Mouse (Mus musculus): Measurements from ENCODE around the gene Iqcf1.
"Not testable (repeated sequence)": the region's sequence is repeated elsewhere in the genome, so short reads cannot be mapped to it uniquely, and the experiment has no call there.

Gene Iqcf1

DNA sequence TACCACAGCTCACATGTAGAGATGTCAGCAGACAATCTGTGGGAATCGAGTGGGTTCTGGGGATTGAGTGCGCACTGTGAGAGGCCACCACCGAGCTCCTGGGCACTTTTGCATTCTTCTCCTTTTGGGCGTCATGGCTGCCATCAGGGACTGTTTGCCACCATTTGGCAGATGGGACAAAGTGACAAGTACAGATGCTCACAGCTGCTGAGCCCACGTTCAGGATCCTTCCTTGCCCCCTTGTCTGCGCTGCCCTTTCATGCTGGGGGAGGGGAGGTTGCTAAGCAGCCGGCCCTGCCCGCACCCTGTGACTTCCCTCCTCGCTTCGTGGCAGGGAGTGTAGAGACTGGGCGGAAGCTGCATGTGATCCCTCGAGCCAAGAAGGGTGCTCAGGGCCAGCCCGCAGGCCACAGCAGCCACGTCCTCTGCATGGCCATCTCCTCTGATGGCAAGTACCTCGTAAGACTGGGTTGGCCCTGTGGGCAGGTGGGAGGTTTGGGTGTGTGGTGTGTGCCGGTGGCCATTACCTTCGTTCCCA lies 17.1 kb upstream of the Iqcf1 start:
- no peak for DNase-seq (ENCODE audit: extremely low spot score, low spot score)

DNA sequence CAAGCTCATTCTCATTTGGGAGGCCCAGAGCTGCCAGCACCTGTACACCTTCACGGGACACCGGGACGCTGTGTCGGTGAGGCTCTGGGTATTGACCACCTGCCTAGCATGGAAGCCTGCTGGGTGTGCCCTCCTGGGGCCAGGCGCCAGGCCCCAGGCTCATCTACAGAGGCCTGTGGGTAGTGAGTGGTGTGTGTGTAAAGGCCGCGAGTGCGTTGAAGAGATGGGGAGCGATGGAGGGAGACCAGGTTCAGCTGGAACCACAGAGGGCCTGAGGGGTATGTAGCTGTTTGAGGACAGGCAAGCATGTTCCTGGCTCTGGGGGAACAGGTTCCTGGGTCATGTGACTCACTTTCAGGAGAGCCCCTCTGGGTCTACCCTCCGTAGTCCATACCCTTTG lies 16.6 kb upstream of the Iqcf1 start:
- DNase-seq (ENCODE audit: extremely low spot score, low spot score) = no peak

DNA sequence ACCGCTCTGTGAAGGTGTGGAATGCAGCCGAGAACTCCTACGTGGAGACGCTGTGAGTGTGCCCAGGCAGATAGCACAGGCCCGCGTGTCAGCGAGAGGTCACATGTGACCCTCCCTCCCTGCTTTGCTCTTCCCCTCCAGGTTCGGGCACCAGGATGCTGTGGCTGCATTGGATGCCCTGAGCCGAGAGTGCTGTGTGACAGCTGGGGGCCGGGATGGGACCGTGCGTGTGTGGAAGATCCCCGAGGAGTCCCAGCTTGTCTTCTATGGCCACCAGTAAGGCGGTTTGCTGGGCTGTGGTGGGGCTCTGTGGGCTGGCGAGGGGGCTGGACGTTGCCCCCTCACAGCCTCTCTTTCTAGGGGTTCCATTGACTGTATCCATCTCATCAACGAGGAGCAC lies 16.2 kb upstream of the Iqcf1 start:
- DNase-seq (ENCODE audit: extremely low spot score, low spot score) = no peak

DNA sequence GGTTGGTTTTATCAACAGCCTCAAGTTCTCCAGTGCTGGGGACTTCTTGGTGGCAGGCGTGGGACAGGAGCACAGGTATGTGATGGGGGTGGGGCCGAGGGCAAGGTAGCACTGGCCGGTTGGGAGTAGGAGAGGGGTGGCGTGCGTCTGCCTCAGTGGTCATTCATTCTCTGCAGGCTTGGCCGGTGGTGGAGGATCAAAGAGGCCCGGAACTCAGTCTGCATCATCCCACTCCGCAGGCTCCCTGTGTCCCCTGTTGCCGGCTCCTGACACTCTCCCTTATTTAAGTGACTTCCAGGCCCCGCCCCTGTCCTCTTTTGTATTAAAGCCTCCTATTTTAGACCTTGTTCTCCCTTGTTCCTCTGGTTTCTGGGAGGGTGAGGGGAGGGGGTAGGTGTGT lies 14.7 kb upstream of the Iqcf1 start:
- no peak for DNase-seq (ENCODE audit: extremely low spot score, low spot score)

DNA sequence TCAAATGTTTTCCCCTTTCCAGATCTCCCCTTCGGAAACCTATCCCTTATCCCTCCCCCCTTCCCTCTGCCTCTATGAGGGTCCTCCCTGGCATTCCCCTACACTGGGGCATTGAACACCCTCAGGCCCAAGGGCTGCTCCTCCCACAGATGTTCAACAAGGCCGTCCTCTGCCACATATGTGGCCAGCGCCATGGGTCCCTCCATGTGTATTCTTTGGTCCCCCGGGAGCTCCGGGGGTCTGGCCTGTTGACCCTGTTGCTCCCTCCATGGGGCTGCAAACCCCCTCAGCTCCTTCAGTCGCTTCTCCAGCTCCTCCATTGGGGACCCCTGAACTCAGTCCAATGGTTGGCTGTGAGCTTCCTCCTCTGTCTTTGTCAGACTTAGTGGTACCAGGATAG lies 12.2 kb upstream of the Iqcf1 start:
- not testable (repeated sequence) for DNase-seq (ENCODE audit: extremely low spot score, low spot score)

DNA sequence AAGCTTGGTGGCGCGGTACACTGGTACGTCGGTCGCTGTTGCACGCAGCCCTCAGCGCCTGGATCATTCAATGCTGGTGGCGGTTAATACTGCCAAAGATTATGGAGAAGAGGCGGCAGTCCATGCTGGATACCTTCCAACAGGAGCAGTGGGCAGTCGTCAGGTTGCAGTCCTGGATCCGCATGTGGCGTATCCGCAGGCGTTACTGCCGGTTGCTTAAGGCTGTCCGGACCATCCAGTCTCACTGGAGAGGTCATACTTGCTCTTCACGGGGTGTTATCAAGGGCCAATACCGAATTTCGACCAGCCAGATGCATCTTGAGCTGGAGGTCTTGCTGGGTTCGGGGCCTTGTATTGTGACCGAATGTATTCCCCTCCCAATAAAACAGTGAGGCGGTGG lies 2.1 kb downstream of the Iqcf1 start:
- no peak for DNase-seq (ENCODE audit: extremely low spot score, low spot score)

DNA sequence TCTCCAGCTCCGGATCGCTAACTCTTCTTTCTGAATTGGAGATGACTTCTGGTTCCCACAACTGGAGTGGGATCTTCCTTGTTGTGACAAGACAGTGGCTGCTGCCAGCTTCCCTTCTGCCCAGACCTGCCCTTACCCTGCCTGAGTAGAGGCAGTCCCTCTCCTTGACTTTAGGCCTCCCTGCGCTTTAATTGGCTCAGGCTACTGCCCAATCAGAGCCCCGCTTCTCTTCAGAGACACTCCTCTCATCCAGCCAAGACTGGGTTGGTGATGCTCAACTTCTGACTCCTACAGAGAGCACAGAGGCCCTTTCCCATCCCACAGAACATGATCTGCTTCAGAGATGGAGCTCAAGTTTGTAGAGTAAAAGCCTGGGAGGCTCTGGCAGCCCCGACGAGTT lies 4.5 kb downstream of the Iqcf1 start:
- no peak for DNase-seq (ENCODE audit: extremely low spot score, low spot score)

DNA sequence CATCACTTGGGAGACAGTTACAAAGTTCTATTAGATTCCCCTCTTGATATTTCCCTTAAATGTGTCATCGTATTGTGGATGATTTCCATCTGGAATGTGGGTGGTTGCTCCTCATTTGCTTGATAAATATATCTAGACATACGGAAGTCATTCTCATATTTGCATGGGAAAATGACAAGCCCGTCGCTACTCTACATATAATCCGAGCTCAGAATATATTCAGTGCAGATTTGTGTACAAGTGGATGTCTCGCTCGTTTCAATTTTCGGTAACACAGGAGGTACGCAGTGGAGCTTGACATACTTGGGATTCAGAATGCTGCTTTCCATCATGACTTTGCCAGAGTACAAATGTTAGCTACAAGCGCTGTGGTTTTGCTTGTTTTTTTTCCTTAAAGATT lies 9.6 kb downstream of the Iqcf1 start:
- no peak for DNase-seq (ENCODE audit: extremely low spot score, low spot score)

DNA sequence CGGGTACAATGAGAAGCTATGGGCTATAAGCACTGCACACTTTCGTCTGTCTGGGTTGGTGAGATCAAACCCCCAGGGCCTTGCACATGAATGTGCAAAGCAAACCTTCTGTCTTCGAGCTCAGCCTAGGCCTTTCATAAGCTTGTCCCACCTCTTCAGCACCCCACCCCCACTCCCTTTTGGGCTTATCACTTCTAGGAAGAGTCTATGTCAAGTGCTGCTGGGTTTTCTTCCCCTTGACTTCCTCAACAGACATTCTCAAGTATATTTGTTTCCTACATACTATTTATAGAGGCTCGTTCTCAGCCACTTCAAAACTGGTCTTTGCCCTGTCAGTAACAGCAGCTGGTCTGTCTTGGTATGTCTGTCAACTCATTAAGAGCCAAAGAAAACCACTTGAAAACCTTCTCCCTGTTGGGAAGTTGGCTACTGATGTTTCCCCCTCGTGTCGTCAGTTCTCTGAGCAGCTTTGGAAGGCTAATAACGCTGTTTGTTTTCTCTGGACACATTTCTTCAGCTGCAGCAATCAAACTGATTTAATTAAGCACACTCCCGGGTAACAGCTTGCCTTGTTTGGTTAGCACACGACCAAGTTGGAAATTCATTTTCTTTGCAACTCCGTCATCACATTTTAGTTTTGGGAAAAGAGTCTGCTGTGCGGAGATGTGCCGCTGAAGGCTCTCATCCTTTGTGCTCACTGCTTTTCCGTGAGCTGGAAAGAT lies 13.1 kb downstream of the Iqcf1 start:
- no peak for DNase-seq (ENCODE audit: extremely low spot score, low spot score)

DNA sequence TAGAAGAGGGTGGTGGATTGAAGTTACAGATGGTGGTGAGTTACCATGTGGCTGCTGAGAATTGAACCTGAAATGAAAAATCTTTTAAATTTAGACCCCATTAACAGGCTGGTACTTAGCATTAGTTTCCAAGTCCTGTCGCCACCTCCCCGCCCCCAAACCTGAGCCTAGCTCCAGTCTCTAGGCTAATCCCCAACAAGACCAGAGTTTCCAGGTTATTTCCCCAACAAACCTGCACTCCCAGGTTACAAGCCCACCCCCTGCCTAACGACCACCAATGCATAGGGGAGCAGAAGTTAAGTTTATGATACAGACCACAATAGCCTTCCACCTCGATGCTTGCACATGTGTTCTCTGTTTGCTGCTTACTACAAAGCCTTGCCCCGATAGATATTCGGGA lies 13.8 kb downstream of the Iqcf1 start:
- DNase-seq (ENCODE audit: extremely low spot score, low spot score) = no peak

DNA sequence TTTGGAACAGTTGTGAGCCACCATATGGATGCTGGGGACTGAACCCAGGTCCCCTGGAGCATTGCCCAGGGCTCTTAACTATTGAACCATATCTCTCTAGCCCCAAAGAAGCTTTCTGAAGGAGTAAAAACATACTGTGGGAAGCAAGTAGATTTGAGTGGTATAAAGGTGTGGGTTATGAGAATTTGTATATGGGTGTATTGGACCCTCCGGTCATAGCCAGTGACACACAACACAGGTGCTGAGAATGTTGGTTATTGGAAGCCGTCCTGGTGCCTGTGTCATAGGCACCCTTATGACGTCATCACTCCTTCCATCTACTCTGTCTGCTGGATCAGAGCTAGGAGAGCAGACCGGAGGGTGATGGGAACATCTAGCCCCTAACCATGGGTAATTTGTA lies 14.5 kb downstream of the Iqcf1 start, which contains the start of gene Iqcf5:
Gene Iqcf5 (plus strand): TSS at position 301 of the 400 bp plus-strand sequence.
- DNase-seq (ENCODE audit: extremely low spot score, low spot score) = no peak

DNA sequence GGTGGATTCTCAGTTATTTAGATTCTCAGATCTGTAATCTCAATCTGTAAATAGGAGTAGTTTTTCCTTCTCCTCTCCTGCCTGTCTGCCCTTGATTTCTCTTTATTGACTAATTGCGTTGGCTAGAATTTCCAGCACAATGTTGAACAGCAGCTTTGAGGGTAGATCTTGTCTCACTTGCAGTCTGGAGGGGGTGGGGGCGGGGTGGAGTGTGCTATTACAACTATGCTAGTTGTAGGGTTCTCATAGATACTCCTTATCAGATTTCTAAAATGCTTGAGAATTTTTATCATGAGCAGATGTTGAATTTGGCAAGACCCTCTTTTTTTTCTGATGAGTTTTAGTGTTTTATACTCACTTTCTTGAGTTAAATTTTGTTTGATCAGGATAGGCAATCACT lies 19.7 kb downstream of the Iqcf1 start:
- DNase-seq (ENCODE audit: extremely low spot score, low spot score) = no peak

DNA sequence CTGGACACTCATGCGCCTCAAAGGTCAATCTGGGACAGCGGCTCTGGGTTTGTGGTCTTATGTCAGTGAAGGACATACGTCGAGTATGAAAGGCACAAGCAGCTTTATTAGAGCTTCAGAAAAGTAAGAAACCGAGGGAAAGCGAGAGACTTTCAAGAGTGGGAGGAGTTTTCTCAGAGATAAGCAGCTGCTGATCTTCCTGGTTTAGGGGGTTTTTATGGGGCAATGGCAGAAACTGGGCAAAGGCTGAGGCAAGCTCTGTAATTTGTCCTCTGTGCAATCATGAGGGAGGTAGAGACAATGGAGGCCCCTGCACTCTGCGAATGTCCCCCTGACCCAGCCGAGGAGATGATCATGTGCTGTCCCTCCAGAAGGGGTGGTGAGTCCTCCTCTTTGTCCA lies 20.1 kb downstream of the Iqcf1 start:
- DNase-seq (ENCODE audit: extremely low spot score, low spot score) = no peak

DNA sequence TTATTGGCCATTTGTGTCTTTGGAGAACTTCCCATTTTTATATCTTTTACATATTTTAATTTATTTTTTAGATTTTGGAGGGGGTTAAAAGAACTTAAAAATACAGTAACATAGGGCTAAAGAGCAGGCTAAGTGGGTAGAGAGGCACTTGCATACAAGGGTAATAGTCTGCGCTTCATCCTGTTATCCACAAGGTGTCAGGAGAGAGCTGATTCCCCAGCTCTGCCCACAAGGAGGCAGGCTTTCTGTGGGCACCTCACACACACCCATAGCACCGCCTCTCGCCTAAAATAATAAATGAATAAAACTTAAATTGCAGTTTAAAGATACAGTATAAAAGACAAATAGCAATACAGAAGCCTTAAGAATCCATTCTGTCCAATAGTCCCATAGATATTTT lies 32.1 kb downstream of the Iqcf1 start:
- DNase-seq (ENCODE audit: extremely low spot score, low spot score) = peak; percentile 22

DNA sequence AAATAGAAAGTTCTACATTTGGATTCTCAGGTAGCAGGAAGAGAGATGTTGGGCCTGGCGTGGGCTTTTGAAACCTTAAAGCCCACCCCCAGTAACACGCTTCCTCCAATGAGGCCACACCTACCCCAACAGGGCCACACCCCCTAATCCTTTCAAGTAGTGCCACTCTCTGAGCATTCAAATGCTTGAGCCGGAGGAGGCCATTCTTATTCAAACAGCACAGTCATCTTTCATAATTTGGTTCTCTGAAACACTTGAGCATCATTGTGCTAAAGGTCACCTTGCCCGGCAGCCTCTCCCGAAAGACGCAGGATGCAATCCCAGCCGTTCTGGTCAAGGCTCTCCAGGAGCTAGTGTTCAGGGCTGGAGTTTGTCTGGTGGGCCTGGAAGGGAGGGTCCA lies 34.5 kb downstream of the Iqcf1 start:
- DNase-seq (ENCODE audit: extremely low spot score, low spot score) = no peak

DNA sequence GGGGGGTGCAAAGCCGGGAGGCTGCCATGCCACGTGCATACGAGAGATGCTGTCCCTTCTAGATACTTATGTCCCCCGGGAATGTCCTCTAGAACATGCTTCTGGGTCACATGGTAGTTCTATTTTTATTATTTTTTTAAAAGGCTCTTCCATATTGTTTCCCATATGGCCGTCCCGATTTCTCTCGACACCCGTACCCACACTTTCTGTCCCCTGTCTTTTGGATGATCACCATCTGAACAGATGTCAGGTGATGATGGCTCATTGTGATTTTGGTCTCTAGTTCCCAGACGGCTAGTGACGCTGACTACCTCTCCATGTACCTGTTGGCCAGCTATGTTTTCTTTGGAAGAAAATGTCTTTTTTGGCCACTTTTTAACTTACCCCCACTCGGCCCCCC lies 35.2 kb downstream of the Iqcf1 start:
- no peak for DNase-seq (ENCODE audit: extremely low spot score, low spot score)
